Mouse (Mus musculus) heart, embryonic 12.5 days (tissue): ENCODE data around the gene Ptges3. TPM values are rescaled to one million over a fixed set of nuclear protein-coding genes. Genes with fewer than 3 reads are reported as not detected.
"Not testable (repeated sequence)": the region's sequence is repeated elsewhere in the genome, so short reads cannot be mapped to it uniquely, and the experiment has no call there.

ENCODE experiments used
- ATAC-seq: fragments of 200-750 bp; cut with Nextera tagmentation; 2 replicates; pipeline ENCODE4 v1.8.0; 2017; ENCODE audit warnings: moderate TSS enrichment, moderate library complexity; ENCODE audit not compliant: insufficient number of reproducible peaks, low FRiP score
- H3K27ac ChIP-seq: fragments of 300-500 bp; sonication (generic); 2 replicates; pipeline ENCODE4 v1.5.1; 2016; ENCODE audit warnings: mild to moderate bottlenecking, moderate library complexity; ENCODE audit not compliant: poor library complexity, severe bottlenecking
- H3K27me3 ChIP-seq: fragments of 300-500 bp; sonication (generic); replicated peaks from 2 replicates; pipeline ENCODE4 v1.6.1; 2016; ENCODE audit warnings: mild to moderate bottlenecking, moderate library complexity
- H3K36me3 ChIP-seq: fragments of 300-500 bp; sonication (generic); 2 replicates; pipeline ENCODE4 v1.6.1; 2016; ENCODE audit warnings: mild to moderate bottlenecking, moderate library complexity
- H3K4me1 ChIP-seq: fragments of 300-500 bp; sonication (generic); replicated peaks from 2 replicates; pipeline ENCODE4 v1.6.1; 2016; ENCODE audit warnings: mild to moderate bottlenecking
- H3K4me2 ChIP-seq: fragments of 300-500 bp; sonication (generic); 2 replicates; pipeline ENCODE4 v1.6.1; 2016; ENCODE audit warnings: mild to moderate bottlenecking, moderate library complexity
- H3K4me3 ChIP-seq: fragments of 300-500 bp; sonication (generic); 2 replicates; pipeline ENCODE4 v1.5.1; 2016; ENCODE audit warnings: mild to moderate bottlenecking
- H3K9ac ChIP-seq: fragments of 300-500 bp; sonication (generic); 2 replicates; pipeline ENCODE4 v1.6.1; 2016; ENCODE audit warnings: mild to moderate bottlenecking, moderate library complexity
- H3K9me3 ChIP-seq: fragments of 300-500 bp; sonication (generic); replicated peaks from 2 replicates; pipeline ENCODE4 v1.6.1; 2016; ENCODE audit warnings: mild to moderate bottlenecking, moderate library complexity
- WGBS: fragments of 180-500 bp; shearing (Covaris S2); methylation state at CpG from one replicate; pipeline ENCODE4 v1.1.7; 2016; 5-methylcytosine and 5-hydroxymethylcytosine counted together
- polyA plus RNA-seq: library from polyadenylated mRNA; unstranded; fragments of >200 nt; fragmentation: Nextera tagmentation; extraction: Ambion mirVana; gene quantifications from 2 replicates; pipeline ENCODE4 v1.2.1, GENCODE M21; 2016

Gene Ptges3
- polyA plus RNA-seq, 1 experiment from 2014 or later: 375 TPM

GRCm38 (mm10) chr10:128059207-128059981 is 640 bp downstream of the Ptges3 start:
- no peaks in the 10 kb centered on the region for H3K27me3 ChIP-seq
- ATAC-seq: peak; percentile 75
- H3K9me3 ChIP-seq: no peaks in the 10 kb centered on the region
- WGBS: under 1% methylated on average over 62 of the region's 62 CpGs
- peaks cover 19% of the 10 kb centered on the region for H3K36me3 ChIP-seq
- H3K9ac ChIP-seq: peak overlapping the region; percentile 97
- H3K4me2 ChIP-seq: peak overlapping the region; percentile 78
- peak overlapping the region; percentile 95 for H3K4me3 ChIP-seq
- H3K4me1 ChIP-seq: peaks cover 33% of the 10 kb centered on the region
- peak overlapping the region; percentile 99 for H3K27ac ChIP-seq

- peaks cover 24% of the 10 kb centered on the region for H3K36me3 ChIP-seq
- H3K4me3 ChIP-seq: peak overlapping the region; percentile 95
- 73% methylated on average over 5 of the region's 5 CpGs for whole genome bisulfite sequencing
- no peaks in the 10 kb centered on the region for H3K27me3 ChIP-seq
- H3K4me1 ChIP-seq: peaks cover 35% of the 10 kb centered on the region
- no peak for ATAC-seq
- H3K4me2 ChIP-seq: peak overlapping the region; percentile 78
- no peak overlapping the region for H3K27ac ChIP-seq
- H3K9ac ChIP-seq: peak overlapping the region; percentile 97; the same call in 1 of the 2 replicates
- no peaks in the 10 kb centered on the region for H3K9me3 ChIP-seq
Observed at GRCm38 (mm10) chr10:128061109-128061508, 2.4 kb downstream of the Ptges3 start.

- Histone ChIP-seq H3K4me1 (peaks cover 34% of the 10 kb centered on the region), H3K9me3 (no peaks in the 10 kb centered on the region), H3K4me2 (no peak overlapping the region), H3K9ac (no peak overlapping the region), H3K36me3 (peaks cover 24% of the 10 kb centered on the region), H3K4me3 (no peak overlapping the region), H3K27me3 (no peaks in the 10 kb centered on the region), H3K27ac (no peak overlapping the region)
- ATAC-seq: no peak
- WGBS: 89% methylated on average over 6 of the region's 6 CpGs
Observed at GRCm38 (mm10) chr10:128062221-128062989, 3.7 kb downstream of the Ptges3 start.

- H3K36me3 ChIP-seq: peaks cover 47% of the 10 kb centered on the region
- H3K4me3 ChIP-seq: no peak overlapping the region
- H3K9ac ChIP-seq: no peak overlapping the region
- ATAC-seq: no peak
- no peak overlapping the region for H3K27ac ChIP-seq
- WGBS: 86% methylated on average over 5 of the region's 5 CpGs
- H3K4me1 ChIP-seq: peaks cover 21% of the 10 kb centered on the region
- no peaks in the 10 kb centered on the region for H3K9me3 ChIP-seq
- H3K4me2 ChIP-seq: no peak overlapping the region
- no peaks in the 10 kb centered on the region for H3K27me3 ChIP-seq
Observed at GRCm38 (mm10) chr10:128066072-128066471, 7.3 kb downstream of the Ptges3 start.

- Histone ChIP-seq H3K27me3 (no peaks in the 10 kb centered on the region), H3K27ac (0 out of 2 replicates have a peak overlapping the region, but pooled peaks have one; percentile 54), H3K36me3 (peaks cover 58% of the 10 kb centered on the region), H3K9ac (no peak overlapping the region), H3K9me3 (no peaks in the 10 kb centered on the region), H3K4me1 (peaks cover 8% of the 10 kb centered on the region; the same call in 1 of the 2 replicates), H3K4me3 (no peak overlapping the region), H3K4me2 (no peak overlapping the region)
- peak; percentile 81; the same call in 1 of the 2 replicates for ATAC-seq
- WGBS: 78% methylated on average over 4 of the region's 4 CpGs
Observed at GRCm38 (mm10) chr10:128069201-128069600, 10.4 kb downstream of the Ptges3 start.

GRCm38 (mm10) chr10:128070432-128070831 is 11.7 kb downstream of the Ptges3 start:
- not testable (repeated sequence) for H3K27me3 ChIP-seq, H3K27ac ChIP-seq, H3K4me1 ChIP-seq, ATAC-seq, H3K9me3 ChIP-seq, H3K9ac ChIP-seq, H3K4me2 ChIP-seq, H3K4me3 ChIP-seq
- peaks cover 59% of the 10 kb centered on the region for H3K36me3 ChIP-seq
- WGBS: 95% methylated on average over 2 of the region's 2 CpGs

GRCm38 (mm10) chr10:128078269-128078668 is 19.5 kb downstream of the Ptges3 start:
- peaks cover 29% of the 10 kb centered on the region for H3K36me3 ChIP-seq
- H3K9me3 ChIP-seq, H3K4me1 ChIP-seq, H3K9ac ChIP-seq, H3K27ac ChIP-seq, H3K27me3 ChIP-seq, H3K4me2 ChIP-seq, H3K4me3 ChIP-seq, ATAC-seq: not testable (repeated sequence)
- WGBS: 76% methylated on average over 5 of the region's 5 CpGs

- Histone ChIP-seq H3K27ac (no peak overlapping the region), H3K4me2 (no peak overlapping the region), H3K27me3 (no peaks in the 10 kb centered on the region), H3K36me3 (peaks cover 28% of the 10 kb centered on the region), H3K4me1 (peaks cover 12% of the 10 kb centered on the region), H3K4me3 (no peak overlapping the region), H3K9ac (no peak overlapping the region), H3K9me3 (no peaks in the 10 kb centered on the region)
- no peak for ATAC-seq
- 79% methylated on average over 1 of the region's 1 CpGs for WGBS
Observed at GRCm38 (mm10) chr10:128080496-128080895, 21.7 kb downstream of the Ptges3 start.

- peak overlapping the region; percentile 69 for H3K4me2 ChIP-seq
- peaks cover 38% of the 10 kb centered on the region for H3K36me3 ChIP-seq
- H3K9me3 ChIP-seq: no peaks in the 10 kb centered on the region
- H3K4me3 ChIP-seq: peak overlapping the region; percentile 90
- H3K27ac ChIP-seq: peak overlapping the region; percentile 91
- peak overlapping the region; percentile 80 for H3K9ac ChIP-seq
- H3K27me3 ChIP-seq: no peaks in the 10 kb centered on the region
- peaks cover 22% of the 10 kb centered on the region for H3K4me1 ChIP-seq
- 41% methylated on average over 6 of the region's 6 CpGs for WGBS
- ATAC-seq: no peak
Observed at GRCm38 (mm10) chr10:128081807-128082476, 23.2 kb downstream of the Ptges3 start.

GRCm38 (mm10) chr10:128082477-128082808 is 23.7 kb downstream of the Ptges3 start:
- ATAC-seq: no peak
- H3K27ac ChIP-seq: peak overlapping the region; percentile 91
- WGBS: 10% methylated on average over 9 of the region's 9 CpGs

More at GRCm38 (mm10) chr10:128082477-128082808, 23.7 kb downstream of the Ptges3 start:
- H3K27me3 ChIP-seq: no peaks in the 10 kb centered on the region
- peak overlapping the region; percentile 69 for H3K4me2 ChIP-seq
- peak overlapping the region; percentile 80 for H3K9ac ChIP-seq
- H3K4me1 ChIP-seq: peaks cover 22% of the 10 kb centered on the region
- H3K36me3 ChIP-seq: peaks cover 38% of the 10 kb centered on the region
- H3K9me3 ChIP-seq: no peaks in the 10 kb centered on the region
- peak overlapping the region; percentile 90 for H3K4me3 ChIP-seq
